Mouse (Mus musculus): ENCODE measurements at regions not wholly inside any gene's neighbourhood (a gene's known extent, or its start where the extent isn't known, plus 50 kb on each side); places are given as distances from the start of the nearest gene placed in this dataset.

DNA sequence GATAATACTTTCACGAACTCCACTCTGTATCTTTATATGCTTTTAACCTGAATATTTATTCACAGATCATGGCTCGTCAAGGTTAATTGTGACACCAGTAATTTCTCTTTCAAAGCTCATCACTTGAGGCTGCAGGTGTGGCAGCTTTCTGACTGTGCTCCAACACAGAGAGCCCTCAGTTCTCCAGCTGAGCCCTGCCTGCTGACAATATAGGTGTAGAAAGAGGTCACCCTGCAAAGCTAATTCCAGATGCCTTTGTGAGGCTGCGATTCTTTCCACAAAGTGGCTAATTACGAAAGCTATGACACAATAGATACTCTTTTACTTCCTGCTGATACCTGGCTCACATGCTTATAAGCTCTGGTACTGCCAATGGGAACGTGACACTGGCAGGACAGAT is 64.0 kb downstream of the Slitrk5 start:
- DNase-seq (ENCODE audit: low spot score in 2 of 2): no peak

DNA sequence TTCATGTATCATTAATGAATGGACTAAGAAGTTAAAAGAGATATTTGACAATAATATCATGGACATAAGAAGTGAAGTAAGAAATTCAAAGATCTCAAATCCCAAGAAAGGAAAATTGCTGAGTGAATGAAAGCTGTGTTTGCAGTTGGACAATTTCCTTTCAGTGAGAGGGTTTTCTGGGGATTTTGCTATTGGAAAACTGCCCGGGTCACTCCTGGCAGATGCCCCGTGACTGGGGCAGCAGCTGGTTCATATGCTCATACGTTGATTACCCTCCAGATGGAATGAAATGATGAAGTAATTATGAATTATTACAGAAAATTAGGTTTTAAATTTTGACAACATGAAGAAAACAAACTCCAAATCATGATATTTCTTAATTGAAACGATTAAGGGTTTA is 88.7 kb downstream of the Slitrk5 start:
- DNase-seq (ENCODE audit: low spot score in 2 of 2): peak in 1 of 2 experiments; percentile 24

DNA sequence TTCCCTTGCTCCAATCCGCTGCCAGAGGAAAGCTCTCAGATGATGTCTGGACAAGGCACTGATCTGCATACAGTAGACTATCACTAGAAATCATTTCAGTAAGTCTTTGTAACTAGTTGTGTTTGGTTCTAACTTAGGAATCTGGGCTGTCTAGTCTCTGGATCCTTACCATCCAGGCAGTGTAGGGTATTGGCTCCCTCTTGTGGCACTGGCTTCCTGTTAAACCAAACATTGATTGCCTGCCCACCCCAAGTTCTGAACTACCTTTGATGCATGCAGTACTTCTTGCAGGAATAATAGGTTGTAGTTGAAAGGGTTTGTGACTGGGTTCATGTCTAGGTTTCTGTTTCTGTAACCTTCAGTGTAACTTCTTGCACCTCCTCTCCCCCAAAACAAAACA is 103.3 kb downstream of the Slitrk5 start:
- no peak for DNase-seq (ENCODE audit: low spot score in 2 of 2)

DNA sequence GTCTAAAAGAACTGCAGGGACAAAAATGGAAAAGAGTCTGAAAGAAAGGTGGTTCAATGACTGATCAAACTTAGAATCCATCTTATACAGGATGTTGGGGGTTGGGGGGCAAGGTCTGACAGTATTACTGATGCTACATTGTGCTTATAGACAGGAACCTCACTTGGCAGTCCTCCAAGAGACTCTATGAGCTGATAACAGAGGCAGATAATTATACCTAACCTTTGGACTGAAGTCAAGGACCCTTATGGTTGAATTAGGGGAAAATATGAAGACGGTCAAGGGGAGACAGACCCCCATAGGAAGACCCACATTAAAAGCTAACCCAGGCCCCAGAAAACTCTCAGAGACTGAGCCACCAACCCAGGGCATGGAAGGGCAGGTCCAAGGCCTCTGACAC is 133.1 kb downstream of the Slitrk5 start:
- DNase-seq (ENCODE audit: low spot score in 2 of 2): no peak

DNA sequence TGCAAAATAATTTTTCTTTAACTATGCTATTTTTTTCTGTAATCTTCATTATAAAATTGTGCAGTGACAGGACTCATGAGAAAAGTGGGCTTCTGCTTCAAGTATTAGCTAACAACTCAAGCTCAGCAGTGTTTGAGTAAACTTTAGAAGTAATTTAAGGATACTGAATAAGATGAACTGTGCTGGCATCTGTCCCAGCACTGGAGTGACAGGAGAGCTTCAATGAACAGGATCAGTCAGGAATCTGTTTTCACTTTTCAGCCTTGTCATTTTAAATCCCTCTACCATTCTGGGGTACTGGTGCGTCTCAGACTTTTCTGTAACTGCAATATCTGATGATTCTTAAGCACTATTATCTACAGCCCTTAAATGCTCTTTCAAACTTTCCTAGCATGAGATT is 135.0 kb downstream of the Slitrk5 start:
- no peak for DNase-seq (ENCODE audit: low spot score in 2 of 2)

DNA sequence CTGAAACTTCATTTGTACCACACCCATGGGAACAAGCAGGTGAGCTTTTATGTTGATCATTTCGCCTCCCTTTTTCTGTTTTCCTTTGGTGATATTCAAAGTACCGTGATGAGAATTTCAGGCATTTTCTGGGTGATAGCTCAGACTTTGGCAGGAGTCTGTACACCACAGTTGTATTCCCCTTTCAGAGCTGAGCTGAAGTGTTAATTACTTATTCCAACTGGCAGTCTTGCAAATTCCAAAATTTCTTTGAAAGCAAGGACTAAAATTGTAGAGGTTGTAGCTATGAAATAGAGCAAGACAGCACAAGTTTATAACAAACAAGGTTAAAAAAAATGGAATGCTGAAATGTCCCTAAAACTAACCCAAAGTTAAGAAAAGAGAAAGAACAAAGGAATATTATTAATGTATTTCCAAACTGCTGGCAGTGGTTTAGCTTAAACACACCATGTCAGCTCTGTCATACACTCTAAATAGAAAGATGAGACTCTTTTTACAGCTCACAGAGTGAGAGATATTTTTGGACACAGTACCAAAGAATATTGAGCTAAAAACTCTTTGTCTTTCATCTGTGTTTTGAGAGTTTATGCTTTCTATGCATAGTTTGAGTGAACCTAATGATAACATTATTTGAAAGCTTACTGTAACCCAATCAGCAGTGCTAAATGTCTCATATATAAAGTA is 147.3 kb downstream of the Slitrk5 start:
- DNase-seq (ENCODE audit: low spot score in 2 of 2): peak in 1 of 2 experiments; percentile 7

All from layer of hippocampus, postnatal 14 days (tissue).